Mouse (Mus musculus) kidney, embryonic 14.5 days (tissue): ENCODE results near the gene Ube2v1. TPM values are rescaled to one million over a fixed set of nuclear protein-coding genes. Genes with fewer than 3 reads are reported as not detected.

Source experiments
- ATAC-seq: fragments of 200-750 bp; cut with Nextera tagmentation; 2 replicates; pipeline ENCODE4 v1.8.0; 2017; ENCODE audit warnings: moderate number of reproducible peaks, mild to moderate bottlenecking, moderate TSS enrichment, moderate library complexity; ENCODE audit not compliant: low FRiP score, low TSS enrichment
- H3K27ac ChIP-seq: fragments of 300-500 bp; sonication (generic); 2 replicates; pipeline ENCODE4 v1.5.1; 2014; ENCODE audit warnings: low read depth, mild to moderate bottlenecking, low read length, moderate library complexity, mixed read lengths
- H3K27me3 ChIP-seq: fragments of 300-500 bp; sonication (generic); 2 replicates; pipeline ENCODE4 v1.6.1; 2014; ENCODE audit warnings: mild to moderate bottlenecking, low read length; ENCODE audit not compliant: control insufficient read depth, insufficient read depth
- H3K36me3 ChIP-seq: fragments of 300-500 bp; sonication (generic); 2 replicates; pipeline ENCODE4 v1.6.1; 2014; ENCODE audit warnings: low read length, mixed read lengths; ENCODE audit not compliant: control insufficient read depth, insufficient read depth
- H3K4me1 ChIP-seq: fragments of 300-500 bp; sonication (generic); 2 replicates; pipeline ENCODE4 v1.6.1; 2014; ENCODE audit warnings: low read length, mixed read lengths; ENCODE audit not compliant: control insufficient read depth, insufficient read depth
- H3K4me2 ChIP-seq: fragments of 300-500 bp; sonication (generic); replicated peaks from 2 replicates; pipeline ENCODE4 v1.6.1; 2014; ENCODE audit warnings: low read depth, mild to moderate bottlenecking, low read length
- H3K4me3 ChIP-seq: fragments of 300-500 bp; sonication (generic); 2 replicates; pipeline ENCODE4 v1.5.1; 2014; ENCODE audit warnings: mild to moderate bottlenecking, low read length
- H3K9ac ChIP-seq: fragments of 300-500 bp; sonication (generic); 2 replicates; pipeline ENCODE4 v1.6.1; 2014; ENCODE audit warnings: low read depth, mild to moderate bottlenecking, low read length, moderate library complexity
- H3K9me3 ChIP-seq: fragments of 300-500 bp; sonication (generic); 2 replicates; pipeline ENCODE4 v1.6.1; 2016; ENCODE audit warnings: low read length; ENCODE audit not compliant: control insufficient read depth
- WGBS: fragments of 180-500 bp; shearing (Covaris S2); extraction: QIAGEN DNeasy Blood & Tissue Kit; methylation state at CpG from one replicate; pipeline ENCODE4 v1.1.7; 2014; 5-methylcytosine and 5-hydroxymethylcytosine counted together
- polyA plus RNA-seq: library from polyadenylated mRNA; unstranded; fragments of >200 nt; fragmentation: Nextera tagmentation; extraction: Ambion mirVana; gene quantifications from 2 replicates; pipeline ENCODE4 v1.2.1, GENCODE M21; 2014

Ube2v1 gene
- polyA plus RNA-seq, 1 experiment from 2014 or later: 283 TPM

DNA sequence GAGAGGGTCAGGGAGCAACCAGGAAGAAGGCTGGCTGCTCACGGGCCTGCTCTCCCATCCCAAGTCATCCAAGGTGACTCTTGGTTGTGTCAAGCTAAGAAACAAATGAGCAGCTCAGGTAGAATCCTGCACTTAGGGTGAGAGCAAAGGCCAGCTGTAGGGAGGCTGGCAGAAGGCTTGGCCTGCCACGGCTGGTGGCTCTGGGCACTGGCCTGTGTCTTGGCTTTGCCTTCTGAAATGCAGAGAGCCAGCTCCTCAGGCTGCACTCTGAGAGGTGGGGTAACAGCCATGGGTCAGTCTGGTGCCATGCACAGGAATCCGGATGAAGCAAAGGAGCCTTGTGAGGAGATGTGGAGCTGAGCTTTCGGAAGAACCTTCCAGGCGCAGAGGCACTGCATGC is 36.5 kb upstream of the Ube2v1 start:
- 79% methylated on average over 5 of the region's 5 CpGs for WGBS

DNA sequence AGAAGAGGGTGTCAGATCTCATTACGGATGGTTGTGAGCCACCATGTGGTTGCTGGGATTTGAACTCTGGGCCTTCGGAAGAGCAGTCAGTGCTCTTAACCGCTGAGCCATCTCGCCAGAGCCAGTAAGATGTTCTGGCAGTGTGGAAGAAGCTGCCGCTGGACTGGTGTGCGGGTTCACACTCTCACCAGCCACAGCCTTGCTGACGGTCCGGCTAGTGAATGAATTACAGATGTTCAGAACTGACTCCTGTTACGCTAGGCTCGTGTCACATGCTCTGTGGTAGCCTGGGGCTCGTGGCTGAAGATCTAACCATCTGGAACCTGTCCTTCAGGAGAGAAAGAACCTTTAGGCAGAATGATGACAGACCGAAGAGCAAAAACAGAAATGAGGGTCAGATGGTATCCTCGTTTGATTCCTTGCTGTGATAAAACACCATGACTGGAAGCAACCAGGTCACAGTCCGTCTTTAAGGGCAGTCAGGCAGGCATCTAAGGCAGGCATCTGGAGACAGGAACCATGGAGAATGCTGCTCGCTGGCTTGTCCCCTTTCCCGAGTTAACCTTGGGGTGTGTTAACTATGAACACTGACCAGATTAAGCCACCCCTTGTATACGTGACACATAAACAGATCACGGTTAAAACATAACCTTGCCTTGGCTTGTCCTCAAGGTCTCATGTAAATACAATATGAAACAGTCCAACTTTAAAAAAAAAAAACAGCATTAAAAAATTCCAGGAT is 34.2 kb upstream of the Ube2v1 start:
- no peak for ATAC-seq
- Histone ChIP-seq H3K4me1 (0 out of 2 replicates have a peak, but pooled peaks cover 3% of the 10 kb centered on the region), H3K9me3 (no peaks in the 10 kb centered on the region), H3K4me2 (no peak overlapping the region), H3K9ac (no peak overlapping the region), H3K27ac (no peak overlapping the region), H3K27me3 (no peaks in the 10 kb centered on the region), H3K4me3 (no peak overlapping the region), H3K36me3 (no peaks in the 10 kb centered on the region)
- 76% methylated on average over 18 of the region's 18 CpGs for WGBS

More for the DNA sequence above, 36.5 kb upstream of the Ube2v1 start:
- H3K27ac ChIP-seq: no peak overlapping the region
- H3K4me1 ChIP-seq: 0 out of 2 replicates have a peak, but pooled peaks cover 3% of the 10 kb centered on the region
- H3K4me2 ChIP-seq: no peak overlapping the region
- H3K9ac ChIP-seq: no peak overlapping the region
- no peaks in the 10 kb centered on the region for H3K27me3 ChIP-seq
- no peak for ATAC-seq
- no peaks in the 10 kb centered on the region for H3K36me3 ChIP-seq
- H3K9me3 ChIP-seq: no peaks in the 10 kb centered on the region
- H3K4me3 ChIP-seq: no peak overlapping the region

DNA sequence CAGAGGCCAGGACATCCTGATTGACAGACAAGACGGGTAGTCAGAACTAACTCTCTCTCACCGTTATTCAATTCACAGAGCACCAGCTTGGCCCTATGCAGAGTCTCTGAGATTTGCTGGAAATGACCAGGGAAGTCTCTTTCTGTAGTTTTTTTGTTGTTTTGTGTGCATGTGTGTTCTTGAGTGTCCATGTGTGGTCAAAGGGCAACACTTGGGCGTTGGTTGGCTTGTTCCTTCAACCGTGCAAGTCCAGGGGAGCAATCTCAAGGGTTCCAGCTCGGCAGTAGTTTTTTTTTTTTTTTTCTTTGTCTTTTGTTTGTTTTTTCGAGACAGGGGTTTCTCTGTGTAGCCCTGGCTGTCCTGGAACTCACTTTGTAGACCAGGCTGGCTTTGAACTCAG is 30.8 kb upstream of the Ube2v1 start:
- H3K4me2 ChIP-seq: no peak overlapping the region
- ATAC-seq: no peak
- H3K27ac ChIP-seq: no peak overlapping the region
- WGBS: 54% methylated on average over 6 of the region's 6 CpGs
- no peak overlapping the region; the same call in 1 of the 2 replicates for H3K9ac ChIP-seq
- H3K36me3 ChIP-seq: no peaks in the 10 kb centered on the region
- peaks cover 15% of the 10 kb centered on the region for H3K4me1 ChIP-seq
- H3K9me3 ChIP-seq: no peaks in the 10 kb centered on the region
- H3K4me3 ChIP-seq: no peak overlapping the region
- H3K27me3 ChIP-seq: no peaks in the 10 kb centered on the region

DNA sequence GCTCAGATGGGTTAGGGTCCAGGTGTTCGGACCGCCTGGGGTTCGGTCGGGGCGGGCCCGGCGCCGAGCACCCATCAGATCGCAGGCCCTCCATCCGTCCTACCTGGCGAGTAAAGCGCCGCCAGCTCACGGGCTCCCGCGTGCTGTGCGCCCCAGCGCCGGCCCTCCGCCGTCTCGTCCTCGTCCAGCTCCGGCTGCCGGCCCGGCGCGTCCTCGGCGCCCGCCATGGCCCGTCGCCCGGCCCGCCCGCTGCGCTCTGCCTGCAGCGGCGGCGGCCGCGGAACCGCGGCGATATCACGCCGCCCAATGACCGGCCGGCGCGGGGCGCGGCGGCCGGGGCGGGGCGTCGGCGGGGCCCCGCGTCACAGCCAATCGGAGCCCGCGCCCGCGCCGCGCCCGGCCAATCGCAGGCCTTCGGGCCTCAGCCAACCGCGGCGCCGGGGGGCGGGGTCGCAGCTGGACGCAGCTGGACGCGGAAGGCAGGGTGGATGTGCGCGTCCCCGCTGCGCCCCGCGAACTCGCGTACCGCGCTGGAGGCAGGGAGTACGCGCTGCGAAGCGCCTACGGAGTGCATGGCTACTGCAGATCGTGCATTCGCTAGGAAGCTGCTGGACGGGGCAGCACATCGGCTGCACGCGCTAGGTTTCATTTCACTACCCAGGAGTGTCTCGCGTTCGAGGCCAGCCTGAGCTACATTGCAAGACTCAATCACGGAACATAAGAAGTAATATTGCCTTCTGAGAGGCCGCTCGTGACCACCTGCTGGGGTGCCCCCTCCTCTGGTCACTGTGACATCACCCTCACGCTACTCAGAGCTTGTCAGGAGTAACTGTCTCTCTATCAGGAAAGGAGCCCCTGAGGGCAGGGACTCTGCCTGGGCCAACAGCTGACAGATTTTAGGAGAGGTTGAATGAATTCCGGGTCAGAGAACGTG is 29.6 kb upstream of the Ube2v1 start, which contains the start of gene Gm20431:
TSS of gene Gm20431 (minus strand) at position 227 of the 934 bp plus-strand sequence.
- Histone ChIP-seq H3K27me3 (no peaks in the 10 kb centered on the region), H3K27ac (peak within 1 kb of the TSS; percentile 68), H3K4me3 (peak within 1 kb of the TSS; percentile 87), H3K4me1 (peaks cover 17% of the 10 kb centered on the region), H3K9me3 (no peaks in the 10 kb centered on the region), H3K36me3 (no peaks in the 10 kb centered on the region), H3K9ac (peak within 1 kb of the TSS; percentile 94), H3K4me2 (peak within 1 kb of the TSS; percentile 79)
- under 1% methylated on average over 89 of the region's 110 CpGs for WGBS
- peak; percentile 96 for ATAC-seq

DNA sequence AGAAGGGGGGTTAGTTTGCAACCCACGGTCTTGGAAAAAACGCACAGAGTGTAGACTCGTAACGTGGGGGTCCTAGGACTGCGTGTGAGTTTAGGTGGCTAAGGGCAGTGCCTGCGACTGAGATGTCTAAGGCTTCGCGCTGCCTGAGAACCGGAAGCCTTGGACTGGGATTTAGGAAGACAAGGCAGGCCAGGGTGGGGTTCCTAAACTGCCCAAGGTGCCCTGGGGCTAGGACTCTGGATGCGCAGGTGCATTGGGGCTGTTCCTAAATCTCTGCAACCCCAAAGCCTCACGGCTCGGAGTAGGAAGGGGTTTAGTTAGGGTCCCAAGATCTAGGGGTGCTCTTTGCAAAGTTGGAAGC is 28.7 kb upstream of the Ube2v1 start:
- H3K4me1 ChIP-seq: peaks cover 19% of the 10 kb centered on the region
- peak overlapping the region; percentile 94 for H3K9ac ChIP-seq
- H3K9me3 ChIP-seq: no peaks in the 10 kb centered on the region
- peak overlapping the region; percentile 87 for H3K4me3 ChIP-seq
- no peaks in the 10 kb centered on the region for H3K36me3 ChIP-seq
- H3K27ac ChIP-seq: peak overlapping the region; percentile 68
- H3K27me3 ChIP-seq: no peaks in the 10 kb centered on the region
- peak overlapping the region; percentile 79 for H3K4me2 ChIP-seq
- ATAC-seq: peak; percentile 26; the same call in 1 of the 2 replicates
- 0% methylated on average over 12 of the region's 12 CpGs for WGBS

DNA sequence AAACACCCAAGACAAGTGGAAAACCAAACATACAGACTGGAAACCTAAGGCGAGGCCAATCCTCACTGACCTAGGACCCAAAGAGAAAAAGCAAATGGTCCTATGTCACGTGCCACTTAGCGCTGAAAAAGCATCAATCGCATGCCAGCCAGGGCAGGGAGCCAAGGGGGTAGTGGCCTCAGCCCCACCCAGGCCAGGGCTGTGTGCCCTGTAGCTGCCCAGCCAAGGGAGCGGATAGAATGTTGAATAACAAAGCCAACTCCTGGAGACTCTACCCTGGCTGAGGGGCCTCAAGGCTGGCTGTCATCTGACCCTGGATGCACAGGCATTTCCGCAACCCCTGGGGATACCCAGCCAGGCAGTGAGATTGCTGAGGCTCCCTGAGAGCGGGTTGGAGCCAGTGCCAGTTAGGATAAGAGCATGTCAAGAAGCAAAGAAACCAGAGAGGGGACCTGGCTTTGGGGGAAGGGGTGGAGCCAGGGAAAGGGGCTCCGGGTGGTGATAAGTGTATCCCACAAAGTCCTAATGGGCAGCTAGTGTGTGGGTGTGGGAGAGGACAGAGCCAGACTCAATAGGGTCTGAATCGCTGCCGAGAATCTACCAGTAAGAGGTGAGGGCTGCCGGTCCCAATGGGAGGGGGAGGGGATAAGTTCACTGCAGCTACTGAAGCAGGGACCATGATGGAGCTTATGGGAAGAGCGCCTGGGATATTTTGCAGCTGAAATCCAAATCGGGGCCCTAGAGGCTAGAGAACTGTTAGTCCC is 28.1 kb upstream of the Ube2v1 start:
- WGBS: 16% methylated on average over 13 of the region's 13 CpGs
- H3K9ac ChIP-seq: peak overlapping the region; percentile 94
- peaks cover under 1% of the 10 kb centered on the region; the same call in 1 of the 2 replicates for H3K36me3 ChIP-seq
- no peak for ATAC-seq
- H3K27ac ChIP-seq: peak overlapping the region; percentile 68
- peak overlapping the region; percentile 79 for H3K4me2 ChIP-seq
- H3K27me3 ChIP-seq: no peaks in the 10 kb centered on the region
- H3K4me3 ChIP-seq: peak overlapping the region; percentile 87
- no peaks in the 10 kb centered on the region for H3K9me3 ChIP-seq
- peaks cover 19% of the 10 kb centered on the region for H3K4me1 ChIP-seq

DNA sequence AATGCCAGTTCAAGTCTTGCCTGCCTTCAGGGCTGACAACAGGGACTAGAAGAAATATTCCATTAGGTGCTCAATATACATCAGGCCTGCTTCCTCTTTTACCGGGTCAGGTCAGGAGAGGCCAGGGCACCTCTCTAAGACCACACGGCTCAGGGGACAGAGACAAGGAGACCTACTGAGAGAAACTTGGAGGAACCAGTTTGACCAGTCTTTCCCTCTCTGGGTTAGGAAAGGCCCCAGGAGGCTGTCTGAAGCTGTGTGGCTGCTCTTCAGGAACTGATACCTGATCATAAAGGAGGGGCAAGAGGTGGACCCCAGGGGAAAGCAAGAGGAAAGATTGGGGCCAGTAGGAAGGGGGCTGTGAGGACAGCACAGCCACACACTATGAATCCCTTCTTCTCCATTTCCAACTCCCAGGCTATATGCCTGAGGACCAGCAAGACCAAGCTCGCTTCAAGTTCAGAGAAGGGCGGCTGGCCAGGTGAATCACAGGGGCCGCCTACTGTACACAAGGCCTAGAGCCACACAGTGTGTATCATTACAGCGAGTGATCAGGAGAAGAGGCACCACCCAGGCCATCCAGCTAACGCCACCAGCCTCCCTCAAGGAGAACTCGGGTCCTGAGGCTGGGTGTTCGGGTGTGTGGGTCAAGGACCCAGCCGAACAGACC is 27.4 kb upstream of the Ube2v1 start:
- Histone ChIP-seq H3K36me3 (peaks cover 8% of the 10 kb centered on the region; the same call in 1 of the 2 replicates), H3K27ac (peak overlapping the region; percentile 63; the same call in 1 of the 2 replicates), H3K27me3 (no peaks in the 10 kb centered on the region), H3K9ac (no peak overlapping the region; the same call in 1 of the 2 replicates), H3K4me1 (peaks cover 19% of the 10 kb centered on the region), H3K4me3 (peak overlapping the region; percentile 87), H3K9me3 (no peaks in the 10 kb centered on the region), H3K4me2 (peak overlapping the region; percentile 79)
- ATAC-seq: no peak
- whole genome bisulfite sequencing: 60% methylated on average over 10 of the region's 10 CpGs

DNA sequence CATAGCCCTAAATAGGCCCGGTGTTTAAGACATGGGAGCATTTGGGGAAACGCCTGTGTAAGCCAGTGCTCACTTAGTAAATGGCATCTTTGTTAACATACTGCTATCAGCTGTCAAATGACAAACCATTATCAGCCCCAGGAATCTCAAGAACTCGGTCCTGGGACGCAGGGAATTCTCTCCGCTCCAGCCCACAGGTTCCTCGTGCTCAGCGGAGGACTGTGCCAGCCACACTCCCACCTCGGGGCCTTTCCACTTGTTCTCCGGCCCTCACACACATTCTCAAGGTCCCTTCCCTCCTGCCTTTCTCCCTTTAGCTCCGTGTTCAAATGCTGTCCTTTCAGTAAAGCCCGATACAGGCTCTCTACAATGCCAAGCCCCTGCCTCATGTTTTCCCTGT is 26.8 kb upstream of the Ube2v1 start:
- Histone ChIP-seq H3K36me3 (peaks cover 14% of the 10 kb centered on the region; the same call in 1 of the 2 replicates), H3K27me3 (no peaks in the 10 kb centered on the region), H3K4me3 (no peak overlapping the region; the same call in 1 of the 2 replicates), H3K4me2 (peak overlapping the region; percentile 79; the same call in 1 of the 2 replicates), H3K9me3 (no peaks in the 10 kb centered on the region), H3K9ac (peak overlapping the region; percentile 4; the same call in 1 of the 2 replicates), H3K4me1 (peaks cover 19% of the 10 kb centered on the region), H3K27ac (peak overlapping the region; percentile 63; the same call in 1 of the 2 replicates)
- WGBS: 82% methylated on average over 11 of the region's 11 CpGs
- ATAC-seq: no peak
